Mouse (Mus musculus) ES-Bruce4 (cell line): ENCODE results near the gene Myof. TPM values are rescaled to one million over a fixed set of nuclear protein-coding genes. Genes with fewer than 3 reads are reported as not detected.
A peak's percentile ranks its signal among the peaks of the same experiment; 100 is the strongest.

Experiments
- H3K27ac ChIP-seq: 2 replicates; pipeline ENCODE4 v1.5.1; 2012; ENCODE audit warnings: low read length, inconsistent platforms; ENCODE audit not compliant: insufficient read depth
- H3K27me3 ChIP-seq: 2 replicates; pipeline ENCODE4 v1.6.1; 2012; ENCODE audit warnings: mild to moderate bottlenecking, low read length, inconsistent platforms; ENCODE audit not compliant: control insufficient read depth, poor library complexity, insufficient read depth, severe bottlenecking
- H3K36me3 ChIP-seq: 2 replicates; pipeline ENCODE4 v1.6.1; 2012; ENCODE audit warnings: inconsistent platforms, mild to moderate bottlenecking, low read length, moderate library complexity; ENCODE audit not compliant: control insufficient read depth, poor library complexity, insufficient read depth, severe bottlenecking
- H3K4me1 ChIP-seq: one replicate; pipeline ENCODE4 v1.8.1; 2011; ENCODE audit warnings: low read length; ENCODE audit not compliant: control insufficient read depth, insufficient read depth
- H3K4me3 ChIP-seq: 2 replicates; pipeline ENCODE4 v1.5.1; 2011; ENCODE audit warnings: low read depth, mild to moderate bottlenecking, low read length
- H3K9ac ChIP-seq: 2 replicates; pipeline ENCODE4 v1.6.1; 2012; ENCODE audit warnings: low read depth, mild to moderate bottlenecking, inconsistent platforms; ENCODE audit not compliant: poor library complexity, severe bottlenecking
- H3K9me3 ChIP-seq: replicated peaks from 2 replicates; pipeline ENCODE4 v1.6.1; 2012; ENCODE audit warnings: mild to moderate bottlenecking, low read length, inconsistent platforms; ENCODE audit not compliant: control insufficient read depth, poor library complexity, insufficient read depth, severe bottlenecking
- CTCF ChIP-seq: IDR thresholded peaks from one replicate; pipeline ENCODE4 v1.8.1; 2011; ENCODE audit warnings: low read depth, low read length
- EP300 ChIP-seq: IDR thresholded peaks from 2 replicates; pipeline ENCODE4 v1.6.1; 2011; ENCODE audit warnings: low read depth, low read length; ENCODE audit not compliant: insufficient read depth
- POLR2A ChIP-seq: IDR thresholded peaks from one replicate; pipeline ENCODE4 v1.8.1; 2011; ENCODE audit warnings: low read length; ENCODE audit not compliant: insufficient read depth
- polyA plus RNA-seq: library from polyadenylated mRNA; stranded (reverse); fragments of >200 nt; gene quantifications from 2 replicates; pipeline ENCODE4 v1.2.4, GENCODE M21; 2011; ENCODE audit warnings: low read depth; ENCODE audit not compliant: missing spikeins, insufficient read depth, insufficient read length

Myof gene
- polyA plus RNA-seq, 1 experiment, result 23.1 TPM

DNA sequence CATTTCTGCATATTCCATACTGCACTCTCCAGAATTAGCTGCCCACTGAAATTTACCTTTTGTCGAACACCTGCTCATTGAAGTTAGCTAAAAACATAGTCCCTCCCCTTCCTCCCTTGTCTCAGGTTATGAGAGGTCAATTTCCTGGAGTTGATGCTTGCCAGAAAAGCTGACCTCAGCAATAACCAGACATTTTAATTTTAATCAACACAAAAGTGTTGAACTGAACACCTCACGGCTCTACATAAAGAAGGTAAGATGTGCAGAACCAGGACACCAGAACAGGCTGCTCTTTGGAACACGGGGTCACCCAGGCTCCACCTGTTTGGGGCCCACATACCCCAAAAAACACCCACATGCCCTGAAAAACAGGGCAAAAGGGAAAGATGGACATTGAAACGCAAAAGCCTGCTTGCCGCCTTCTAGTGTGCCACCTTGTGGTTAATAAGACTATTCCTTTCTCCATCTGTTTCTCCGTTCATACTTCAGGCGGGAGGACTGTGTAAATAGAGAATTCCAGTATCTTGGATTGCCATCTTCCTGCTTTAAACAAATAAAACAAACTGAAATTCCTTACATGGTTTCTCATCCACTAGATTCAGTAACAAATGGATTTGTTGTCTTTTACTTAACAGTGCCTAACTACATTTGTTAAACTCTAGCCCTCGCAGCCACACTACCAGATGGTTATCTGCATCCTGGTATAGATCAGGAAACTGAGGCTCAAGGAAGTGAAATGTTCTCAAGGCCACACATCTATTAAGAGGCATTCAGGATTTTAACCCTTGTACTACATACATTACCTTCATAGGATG is 10.1 kb upstream of the Myof start:
- H3K4me3 ChIP-seq, result no peak overlapping the region
- no peaks in the 10 kb centered on the region for H3K4me1 ChIP-seq
- H3K36me3 ChIP-seq, result peaks cover 15% of the 10 kb centered on the region
- no peak overlapping the region for H3K27ac ChIP-seq
- no peaks in the 10 kb centered on the region for H3K9me3 ChIP-seq
- no peak for TF ChIP-seq EP300
- TF ChIP-seq CTCF, result peak; percentile 17
- H3K9ac ChIP-seq, result peak overlapping the region; percentile 2; the same call in 1 of the 2 replicates
- H3K27me3 ChIP-seq, result no peaks in the 10 kb centered on the region

DNA sequence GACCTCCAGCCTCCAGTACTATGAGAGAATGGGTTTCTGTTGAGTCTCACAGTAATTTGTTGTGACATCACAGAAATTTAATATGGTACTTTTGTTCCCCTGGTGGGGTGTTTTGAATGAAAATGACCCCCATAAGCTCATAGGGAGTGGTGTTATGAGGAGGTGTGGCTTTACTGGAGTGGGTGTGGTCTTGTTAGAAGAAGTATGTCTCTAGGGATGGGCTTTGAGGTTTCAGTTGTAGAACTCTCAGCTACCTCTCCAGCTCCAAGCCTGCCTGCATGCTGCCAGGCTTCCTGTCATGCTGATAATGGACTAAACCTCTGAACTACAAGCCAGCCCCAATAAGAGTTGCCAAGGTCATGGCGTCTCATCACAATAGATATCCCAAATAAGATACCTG is 6.3 kb upstream of the Myof start:
- no peaks in the 10 kb centered on the region for H3K27me3 ChIP-seq
- H3K4me1 ChIP-seq, result no peaks in the 10 kb centered on the region
- H3K36me3 ChIP-seq, result no peaks in the 10 kb centered on the region
- no peak overlapping the region for H3K27ac ChIP-seq
- H3K9me3 ChIP-seq, result no peaks in the 10 kb centered on the region; the same call in 1 of the 2 replicates
- H3K9ac ChIP-seq, result no peak overlapping the region
- TF ChIP-seq POLR2A, result no peak
- TF ChIP-seq CTCF, result no peak
- TF ChIP-seq EP300, result no peak
- H3K4me3 ChIP-seq, result no peak overlapping the region

DNA sequence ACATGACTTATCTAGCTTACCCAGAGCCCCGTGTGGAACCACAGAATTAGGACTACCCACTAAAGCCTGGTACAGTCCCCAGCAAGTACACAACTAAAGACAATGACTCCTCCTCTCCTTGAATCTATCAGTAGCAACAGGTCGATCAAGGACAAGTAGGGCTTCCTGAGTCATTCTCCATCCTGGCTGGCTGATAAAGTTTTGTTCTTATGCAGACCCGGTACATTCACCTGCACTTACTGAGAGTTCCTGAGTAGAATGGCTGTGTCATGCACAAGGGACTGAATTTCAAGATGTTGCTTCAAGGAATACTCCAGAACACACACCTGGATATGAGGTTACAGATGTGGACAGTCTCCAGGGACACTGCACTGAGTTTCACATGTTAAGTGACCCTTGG is 1.8 kb upstream of the Myof start:
- Histone ChIP-seq H3K36me3 (no peaks in the 10 kb centered on the region), H3K27me3 (no peaks in the 10 kb centered on the region)

DNA sequence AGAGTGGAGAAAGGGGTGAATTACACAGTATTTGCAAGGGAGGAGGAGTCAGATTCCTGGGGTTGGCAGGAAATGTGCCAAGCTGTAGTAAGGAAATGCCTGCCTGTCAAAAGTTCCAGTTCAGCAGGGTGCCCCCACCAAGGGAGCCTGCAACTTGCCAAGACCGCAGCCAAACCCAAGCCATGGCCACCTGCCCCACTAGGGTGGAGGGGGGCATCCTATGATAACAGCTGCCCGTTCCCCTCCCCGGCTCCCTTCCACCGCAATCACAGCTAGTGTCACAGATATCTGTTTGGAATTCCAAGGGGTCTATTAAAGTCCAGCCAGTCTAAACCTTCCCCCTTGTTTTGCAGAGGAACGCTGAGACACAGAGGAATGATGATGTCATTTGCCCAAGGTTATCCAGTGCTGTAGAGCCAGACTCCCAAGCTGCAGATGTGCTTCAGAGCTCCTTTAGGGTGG is 1.1 kb downstream of the Myof start:
- H3K4me3 ChIP-seq, result no peak overlapping the region
- H3K27me3 ChIP-seq, result no peaks in the 10 kb centered on the region
- H3K9me3 ChIP-seq, result no peaks in the 10 kb centered on the region; the same call in 1 of the 2 replicates
- H3K4me1 ChIP-seq, result no peaks in the 10 kb centered on the region
- H3K9ac ChIP-seq, result no peak overlapping the region
- no peaks in the 10 kb centered on the region for H3K36me3 ChIP-seq
- no peak for TF ChIP-seq CTCF
- no peak for TF ChIP-seq POLR2A
- no peak for TF ChIP-seq EP300
- no peak overlapping the region for H3K27ac ChIP-seq

More for the DNA sequence above, 1.8 kb upstream of the Myof start:
- Histone ChIP-seq H3K4me3 (no peak overlapping the region), H3K27ac (no peak overlapping the region), H3K4me1 (no peaks in the 10 kb centered on the region), H3K9ac (no peak overlapping the region), H3K9me3 (no peaks in the 10 kb centered on the region; the same call in 1 of the 2 replicates)
- TF ChIP-seq POLR2A (no peak), EP300 (no peak), CTCF (no peak)

DNA sequence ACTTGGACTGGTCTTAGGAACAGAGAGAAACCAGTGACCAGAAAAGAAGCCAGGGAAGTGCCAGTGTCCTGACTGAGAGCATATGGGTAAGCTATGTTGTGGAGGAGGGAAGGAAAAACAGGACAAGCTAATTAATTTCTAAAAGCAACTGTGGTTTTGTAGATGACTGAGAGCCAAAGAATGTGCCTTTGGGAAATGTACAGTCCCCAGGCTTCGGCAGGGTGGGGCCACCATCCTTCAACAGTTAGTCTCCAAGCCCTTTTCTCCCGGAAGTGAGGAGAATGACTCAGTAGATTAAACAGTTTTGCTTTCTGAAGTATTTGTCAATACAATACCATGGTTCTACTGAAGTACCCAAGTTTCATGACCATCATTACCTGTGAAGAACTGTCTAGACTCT is 5.1 kb downstream of the Myof start:
- Histone ChIP-seq H3K27ac (no peak overlapping the region; the same call in 1 of the 2 replicates), H3K4me1 (peaks cover 2% of the 10 kb centered on the region), H3K4me3 (no peak overlapping the region), H3K9ac (no peak overlapping the region), H3K27me3 (no peaks in the 10 kb centered on the region), H3K36me3 (no peaks in the 10 kb centered on the region), H3K9me3 (no peaks in the 10 kb centered on the region)
- TF ChIP-seq POLR2A (no peak), EP300 (no peak), CTCF (no peak)

DNA sequence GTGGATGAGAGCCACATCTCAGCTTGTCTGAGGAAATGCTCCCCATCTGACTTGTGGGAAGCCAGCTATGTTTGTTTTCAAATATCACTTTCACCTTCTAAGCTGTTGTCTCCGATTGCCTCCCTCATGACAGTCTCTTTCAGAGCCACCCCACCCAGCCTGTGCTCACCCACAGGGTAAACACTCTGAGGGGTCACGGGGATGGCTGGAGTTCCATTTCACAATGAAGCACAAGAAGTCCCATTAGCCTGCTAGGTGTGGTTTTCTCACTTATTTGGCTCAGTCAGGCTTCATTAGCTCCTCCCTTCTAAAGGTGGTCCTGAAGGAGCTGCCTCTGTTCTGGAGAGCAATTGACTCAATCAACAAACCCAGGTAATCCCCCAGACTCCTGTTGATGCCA is 7.6 kb downstream of the Myof start:
- Histone ChIP-seq H3K9ac (no peak overlapping the region), H3K27me3 (no peaks in the 10 kb centered on the region), H3K9me3 (no peaks in the 10 kb centered on the region), H3K4me1 (peaks cover 5% of the 10 kb centered on the region), H3K27ac (no peak overlapping the region), H3K4me3 (no peak overlapping the region), H3K36me3 (no peaks in the 10 kb centered on the region)
- TF ChIP-seq EP300 (0 out of 2 replicates have a peak, but pooled peaks have one; percentile 14), POLR2A (no peak), CTCF (no peak)
